Mouse (Mus musculus): Measurements from ENCODE around the gene Caln1. TPM values are rescaled to one million over a fixed set of nuclear protein-coding genes. Genes with fewer than 3 reads are reported as not detected.

The Caln1 gene
- total and polyA plus RNA-seq, 2 experiments from 2014 or later, result not detected

- Histone ChIP-seq H3K9me3 (replicated peaks; ENCODE audit: control insufficient read depth, low read length) (no peaks in the 10 kb centered on the region), H3K27me3 (ENCODE audit: control insufficient read depth, insufficient read depth, low read length) (no peaks in the 10 kb centered on the region), H3K4me1 (ENCODE audit: control insufficient read depth, insufficient read depth) (no peaks in the 10 kb centered on the region), H3K4me2 (ENCODE audit: low read depth, low read length) (no peak overlapping the region), H3K4me3 (ENCODE audit: low read depth, low read length) (no peak overlapping the region), H3K27ac (ENCODE audit: low read depth) (no peak overlapping the region), H3K9ac (replicated peaks; ENCODE audit: low read depth, low read length) (no peak overlapping the region), H3K36me3 (replicated peaks; ENCODE audit: control insufficient read depth, insufficient read depth, low read length) (no peaks in the 10 kb centered on the region)
- DNase-seq (ENCODE audit: low spot score), result no peak
- WGBS, result 59% methylated on average over 3 of the region's 3 CpGs
- no peak for ATAC-seq (ENCODE audit: insufficient read depth, low read depth)
- TF ChIP-seq EP300 (IDR thresholded peaks at IDR 0.05; ENCODE audit: low read depth) (no peak), CTCF (IDR thresholded peaks at IDR 0.05; ENCODE audit: low read depth) (no peak)
Observed at GRCm38 (mm10) chr5:130658141-130658540, 288.9 kb downstream of the Caln1 start.

- Histone ChIP-seq H3K36me3 (replicated peaks; ENCODE audit: control insufficient read depth, insufficient read depth, low read length) (no peaks in the 10 kb centered on the region), H3K27me3 (ENCODE audit: control insufficient read depth, insufficient read depth, low read length) (no peaks in the 10 kb centered on the region), H3K9ac (replicated peaks; ENCODE audit: low read depth, low read length) (no peak overlapping the region), H3K4me1 (ENCODE audit: control insufficient read depth, insufficient read depth) (no peaks in the 10 kb centered on the region), H3K9me3 (replicated peaks; ENCODE audit: control insufficient read depth, low read length) (0 out of 2 replicates have a peak, but pooled peaks cover 5% of the 10 kb centered on the region), H3K4me3 (ENCODE audit: low read depth, low read length) (no peak overlapping the region), H3K4me2 (ENCODE audit: low read depth, low read length) (no peak overlapping the region), H3K27ac (ENCODE audit: low read depth) (no peak overlapping the region)
- ATAC-seq (ENCODE audit: insufficient read depth, low read depth) (no peak), DNase-seq (ENCODE audit: low spot score) (no peak)
- no peak for TF ChIP-seq CTCF (IDR thresholded peaks at IDR 0.05; ENCODE audit: low read depth)
- no peak for TF ChIP-seq EP300 (IDR thresholded peaks at IDR 0.05; ENCODE audit: low read depth)
- WGBS, result 73% methylated on average over 1 of the region's 1 CpGs
Observed at GRCm38 (mm10) chr5:130666091-130666490, 296.8 kb downstream of the Caln1 start.

GRCm38 (mm10) chr5:130672588-130672987, 303.3 kb downstream of the Caln1 start:
- ATAC-seq (ENCODE audit: insufficient read depth, low read depth) (no peak), DNase-seq (ENCODE audit: low spot score) (no peak)
- Histone ChIP-seq H3K4me1 (ENCODE audit: control insufficient read depth, insufficient read depth) (no peaks in the 10 kb centered on the region), H3K9ac (replicated peaks; ENCODE audit: low read depth, low read length) (no peak overlapping the region), H3K4me3 (ENCODE audit: low read depth, low read length) (no peak overlapping the region), H3K36me3 (replicated peaks; ENCODE audit: control insufficient read depth, insufficient read depth, low read length) (no peaks in the 10 kb centered on the region), H3K27me3 (ENCODE audit: control insufficient read depth, insufficient read depth, low read length) (no peaks in the 10 kb centered on the region), H3K4me2 (ENCODE audit: low read depth, low read length) (no peak overlapping the region), H3K9me3 (replicated peaks; ENCODE audit: control insufficient read depth, low read length) (no peaks in the 10 kb centered on the region), H3K27ac (ENCODE audit: low read depth) (no peak overlapping the region)
- TF ChIP-seq EP300 (IDR thresholded peaks at IDR 0.05; ENCODE audit: low read depth), result no peak
- TF ChIP-seq CTCF (IDR thresholded peaks at IDR 0.05; ENCODE audit: low read depth), result no peak
- WGBS, result 42% methylated on average over 3 of the region's 3 CpGs

GRCm38 (mm10) chr5:130673092-130673491, 303.8 kb downstream of the Caln1 start:
- DNase-seq (ENCODE audit: low spot score) (no peak), ATAC-seq (ENCODE audit: insufficient read depth, low read depth) (no peak)
- Histone ChIP-seq H3K9ac (replicated peaks; ENCODE audit: low read depth, low read length) (no peak overlapping the region), H3K27ac (ENCODE audit: low read depth) (no peak overlapping the region), H3K4me3 (ENCODE audit: low read depth, low read length) (no peak overlapping the region), H3K4me2 (ENCODE audit: low read depth, low read length) (no peak overlapping the region), H3K9me3 (replicated peaks; ENCODE audit: control insufficient read depth, low read length) (no peaks in the 10 kb centered on the region), H3K4me1 (ENCODE audit: control insufficient read depth, insufficient read depth) (no peaks in the 10 kb centered on the region), H3K36me3 (replicated peaks; ENCODE audit: control insufficient read depth, insufficient read depth, low read length) (no peaks in the 10 kb centered on the region), H3K27me3 (ENCODE audit: control insufficient read depth, insufficient read depth, low read length) (no peaks in the 10 kb centered on the region)
- 61% methylated on average over 3 of the region's 3 CpGs for WGBS
- TF ChIP-seq EP300 (IDR thresholded peaks at IDR 0.05; ENCODE audit: low read depth), result no peak

GRCm38 (mm10) chr5:130677895-130678294, 308.6 kb downstream of the Caln1 start:
- Histone ChIP-seq H3K9ac (replicated peaks; ENCODE audit: low read depth, low read length) (no peak overlapping the region), H3K9me3 (replicated peaks; ENCODE audit: control insufficient read depth, low read length) (no peaks in the 10 kb centered on the region), H3K27ac (ENCODE audit: low read depth) (no peak overlapping the region), H3K4me1 (ENCODE audit: control insufficient read depth, insufficient read depth) (no peaks in the 10 kb centered on the region), H3K27me3 (ENCODE audit: control insufficient read depth, insufficient read depth, low read length) (no peaks in the 10 kb centered on the region), H3K36me3 (replicated peaks; ENCODE audit: control insufficient read depth, insufficient read depth, low read length) (no peaks in the 10 kb centered on the region), H3K4me2 (ENCODE audit: low read depth, low read length) (no peak overlapping the region), H3K4me3 (ENCODE audit: low read depth, low read length) (no peak overlapping the region)
- no peak for ATAC-seq (ENCODE audit: insufficient read depth, low read depth)
- WGBS, result 68% methylated on average over 2 of the region's 2 CpGs
- TF ChIP-seq CTCF (IDR thresholded peaks at IDR 0.05; ENCODE audit: low read depth) (no peak), EP300 (IDR thresholded peaks at IDR 0.05; ENCODE audit: low read depth) (no peak)
- no peak for DNase-seq (ENCODE audit: low spot score)

GRCm38 (mm10) chr5:130685911-130686658, 316.8 kb downstream of the Caln1 start:
- ATAC-seq (ENCODE audit: insufficient read depth, low read depth) (no peak), DNase-seq (ENCODE audit: low spot score) (no peak)
- 70% methylated on average over 5 of the region's 5 CpGs for WGBS
- Histone ChIP-seq H3K4me1 (ENCODE audit: control insufficient read depth, insufficient read depth) (no peaks in the 10 kb centered on the region), H3K4me2 (ENCODE audit: low read depth, low read length) (no peak overlapping the region), H3K27me3 (ENCODE audit: control insufficient read depth, insufficient read depth, low read length) (no peaks in the 10 kb centered on the region), H3K36me3 (replicated peaks; ENCODE audit: control insufficient read depth, insufficient read depth, low read length) (no peaks in the 10 kb centered on the region), H3K4me3 (ENCODE audit: low read depth, low read length) (no peak overlapping the region), H3K27ac (ENCODE audit: low read depth) (no peak overlapping the region), H3K9me3 (replicated peaks; ENCODE audit: control insufficient read depth, low read length) (no peaks in the 10 kb centered on the region), H3K9ac (replicated peaks; ENCODE audit: low read depth, low read length) (no peak overlapping the region)
- no peak for TF ChIP-seq EP300 (IDR thresholded peaks at IDR 0.05; ENCODE audit: low read depth)
- TF ChIP-seq CTCF (IDR thresholded peaks at IDR 0.05; ENCODE audit: low read depth), result no peak
